Mouse (Mus musculus): Measurements from ENCODE around the gene Inpp5e.

DNA sequence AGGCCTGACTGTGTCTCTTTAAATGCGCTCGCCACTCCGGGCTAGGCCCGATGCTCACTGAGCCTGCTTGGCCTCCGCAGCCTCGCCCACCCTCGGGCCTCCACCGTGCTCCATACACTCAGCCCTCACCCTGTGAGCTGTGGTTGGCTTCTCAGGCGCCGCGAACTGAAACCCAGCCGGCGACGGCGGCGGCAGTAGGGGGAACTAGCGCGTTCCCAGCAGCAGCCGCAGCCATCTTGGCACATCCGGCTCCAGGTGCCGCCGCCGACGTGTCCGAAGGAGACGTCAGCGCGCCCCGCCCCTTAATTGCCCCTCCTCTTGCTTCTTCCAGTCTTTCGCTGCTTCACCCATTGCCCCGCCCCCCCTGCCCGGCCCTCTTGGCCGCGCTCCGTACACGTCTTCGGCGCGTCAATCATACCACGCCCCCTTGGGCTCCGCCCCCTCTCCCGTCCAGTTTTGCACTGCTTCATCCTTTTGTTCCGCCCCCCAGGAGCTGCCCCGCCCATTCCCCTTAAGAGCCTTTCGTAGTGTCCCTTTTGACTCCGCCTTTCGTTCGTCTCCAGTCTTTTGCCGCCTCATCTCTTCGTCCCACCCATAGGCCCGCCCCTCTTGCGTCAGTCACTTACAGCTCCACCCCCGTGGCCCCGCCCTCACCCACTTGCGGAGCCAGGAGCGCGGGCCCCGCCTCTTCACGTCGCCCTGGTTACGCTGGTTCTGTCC, 36.1 kb upstream of the Inpp5e start, which contains the start of gene Sec16a:
- no peak for TF ChIP-seq CTCF (IDR thresholded peaks at IDR 0.05; ENCODE audit: insufficient read depth, low read depth, low read length)
- TF ChIP-seq POLR2A (IDR thresholded peaks at IDR 0.05; ENCODE audit: insufficient read depth, low read depth, low read length): peak; percentile 87
